Mouse (Mus musculus): ENCODE measurements around the gene Hist2h3c2. TPM values are rescaled to one million over a fixed set of nuclear protein-coding genes. Genes with fewer than 3 reads are reported as not detected.
A peak's percentile ranks its signal among the peaks of the same experiment; 100 is the strongest.
"Not testable (repeated sequence)": the region's sequence is repeated elsewhere in the genome, so short reads cannot be mapped to it uniquely, and the experiment has no call there.

The Hist2h3c2 gene
- polyA plus RNA-seq (2015; fragmentation: Nextera tagmentation; extraction: Ambion mirVana) = 6.7 and 8.0 TPM in 2 replicates

GRCm38 (mm10) chr3:96238954-96239793, at the start of gene Hist2h3c2:
TSS of gene Hist2h3c2 (minus strand) at chr3:96239127.
- H3K9me3 ChIP-seq, H3K27me3 ChIP-seq, H3K36me3 ChIP-seq: not testable (repeated sequence)
- Histone ChIP-seq H3K27ac (replicated peaks) (peak within 1 kb of the TSS; percentile 66), H3K4me1 (peaks cover 27% of the 10 kb centered on the region), H3K4me2 (replicated peaks) (peak within 1 kb of the TSS; percentile 47), H3K9ac (replicated peaks) (peak within 1 kb of the TSS; percentile 49), H3K4me3 (peak within 1 kb of the TSS; percentile 39)
- WGBS = 1% methylated on average over 24 of the region's 68 CpGs
- peak; percentile 89 for ATAC-seq (replicated peaks)

- WGBS = 93% methylated on average over 11 of the region's 11 CpGs
- ATAC-seq (replicated peaks) = not testable (repeated sequence)
Observed at GRCm38 (mm10) chr3:96287334-96287733, 48.4 kb upstream of the Hist2h3c2 start.

GRCm38 (mm10) chr3:96284457-96284856, 45.5 kb upstream of the Hist2h3c2 start:
- 23% methylated on average over 4 of the region's 4 CpGs for WGBS
- ATAC-seq (replicated peaks) = no peak
- H3K27me3 ChIP-seq = peaks cover 18% of the 10 kb centered on the region; the same call in 1 of the 2 replicates

More at GRCm38 (mm10) chr3:96287334-96287733, 48.4 kb upstream of the Hist2h3c2 start:
- not testable (repeated sequence) for H3K4me3 ChIP-seq; H3K4me1 ChIP-seq; H3K4me2 ChIP-seq (replicated peaks); H3K36me3 ChIP-seq; H3K9ac ChIP-seq (replicated peaks); H3K27ac ChIP-seq (replicated peaks); H3K9me3 ChIP-seq
- peaks cover 15% of the 10 kb centered on the region; the same call in 1 of the 2 replicates for H3K27me3 ChIP-seq

GRCm38 (mm10) chr3:96280660-96281059, 41.7 kb upstream of the Hist2h3c2 start:
- no peak for ATAC-seq (replicated peaks)
- H3K9ac ChIP-seq (replicated peaks) = no peak overlapping the region
- H3K4me1 ChIP-seq = peaks cover 8% of the 10 kb centered on the region
- no peak overlapping the region for H3K4me3 ChIP-seq
- H3K27ac ChIP-seq (replicated peaks) = no peak overlapping the region
- no peaks in the 10 kb centered on the region for H3K36me3 ChIP-seq
- WGBS = 59% methylated on average over 6 of the region's 6 CpGs
- peaks cover 18% of the 10 kb centered on the region; the same call in 1 of the 2 replicates for H3K27me3 ChIP-seq
- no peaks in the 10 kb centered on the region for H3K9me3 ChIP-seq
- H3K4me2 ChIP-seq (replicated peaks) = no peak overlapping the region

More at GRCm38 (mm10) chr3:96284457-96284856, 45.5 kb upstream of the Hist2h3c2 start:
- H3K36me3 ChIP-seq = no peaks in the 10 kb centered on the region
- no peak overlapping the region for H3K4me2 ChIP-seq (replicated peaks)
- no peaks in the 10 kb centered on the region for H3K4me1 ChIP-seq
- no peak overlapping the region for H3K9ac ChIP-seq (replicated peaks)
- H3K4me3 ChIP-seq = no peak overlapping the region
- no peak overlapping the region for H3K27ac ChIP-seq (replicated peaks)
- no peaks in the 10 kb centered on the region for H3K9me3 ChIP-seq

GRCm38 (mm10) chr3:96277800-96278624, 39.1 kb upstream of the Hist2h3c2 start:
- Histone ChIP-seq H3K9me3 (no peaks in the 10 kb centered on the region), H3K4me2 (replicated peaks) (peak overlapping the region; percentile 58), H3K4me1 (peaks cover 8% of the 10 kb centered on the region), H3K9ac (replicated peaks) (peak overlapping the region; percentile 58), H3K27ac (replicated peaks) (peak overlapping the region; percentile 94), H3K27me3 (0 out of 2 replicates have a peak, but pooled peaks cover 3% of the 10 kb centered on the region), H3K36me3 (no peaks in the 10 kb centered on the region), H3K4me3 (peak overlapping the region; percentile 53)
- under 1% methylated on average over 49 of the region's 49 CpGs for whole genome bisulfite sequencing
- ATAC-seq (replicated peaks) = peak; percentile 98

GRCm38 (mm10) chr3:96277428-96277799, 38.5 kb upstream of the Hist2h3c2 start:
- H3K4me2 ChIP-seq (replicated peaks) = peak overlapping the region; percentile 58
- H3K4me1 ChIP-seq = peaks cover 8% of the 10 kb centered on the region
- peak overlapping the region; percentile 53 for H3K4me3 ChIP-seq
- no peak for ATAC-seq (replicated peaks)
- H3K9me3 ChIP-seq = no peaks in the 10 kb centered on the region
- no peaks in the 10 kb centered on the region for H3K36me3 ChIP-seq
- H3K9ac ChIP-seq (replicated peaks) = peak overlapping the region; percentile 58
- WGBS = 14% methylated on average over 8 of the region's 8 CpGs
- peak overlapping the region; percentile 94; the same call in 1 of the 2 replicates for H3K27ac ChIP-seq (replicated peaks)
- 0 out of 2 replicates have a peak, but pooled peaks cover 3% of the 10 kb centered on the region for H3K27me3 ChIP-seq

GRCm38 (mm10) chr3:96273591-96274465, 34.9 kb upstream of the Hist2h3c2 start:
- H3K4me1 ChIP-seq = peaks cover 17% of the 10 kb centered on the region
- H3K4me3 ChIP-seq = no peak overlapping the region
- no peaks in the 10 kb centered on the region for H3K36me3 ChIP-seq
- H3K27ac ChIP-seq (replicated peaks) = no peak overlapping the region
- no peak for ATAC-seq (replicated peaks)
- H3K9me3 ChIP-seq = no peaks in the 10 kb centered on the region
- no peak overlapping the region for H3K4me2 ChIP-seq (replicated peaks)
- WGBS = 91% methylated on average over 17 of the region's 17 CpGs
- no peak overlapping the region for H3K9ac ChIP-seq (replicated peaks)
- no peaks in the 10 kb centered on the region for H3K27me3 ChIP-seq

GRCm38 (mm10) chr3:96269511-96270474, 30.9 kb upstream of the Hist2h3c2 start, which contains the start of gene Hist2h2bb:
TSS of gene Hist2h2bb (plus strand) at chr3:96269752.
- ATAC-seq (replicated peaks) = peak; percentile 97
- peak within 1 kb of the TSS; percentile 57 for H3K9ac ChIP-seq (replicated peaks)
- under 1% methylated on average over 45 of the region's 45 CpGs for WGBS

GRCm38 (mm10) chr3:96268776-96269378, 29.9 kb upstream of the Hist2h3c2 start:
- 0% methylated on average over 13 of the region's 44 CpGs for WGBS
- not testable (repeated sequence) for H3K36me3 ChIP-seq

More at GRCm38 (mm10) chr3:96269511-96270474, 30.9 kb upstream of the Hist2h3c2 start, which contains the start of gene Hist2h2bb:
- peak within 1 kb of the TSS; percentile 49 for H3K4me3 ChIP-seq
- no peaks in the 10 kb centered on the region for H3K27me3 ChIP-seq
- H3K4me1 ChIP-seq = peaks cover 18% of the 10 kb centered on the region
- peak within 1 kb of the TSS; percentile 61 for H3K4me2 ChIP-seq (replicated peaks)
- H3K9me3 ChIP-seq = no peaks in the 10 kb centered on the region
- H3K27ac ChIP-seq (replicated peaks) = peak within 1 kb of the TSS; percentile 99
- H3K36me3 ChIP-seq = no peaks in the 10 kb centered on the region

More at GRCm38 (mm10) chr3:96268776-96269378, 29.9 kb upstream of the Hist2h3c2 start:
- H3K9ac ChIP-seq (replicated peaks) = peak overlapping the region; percentile 50
- H3K27me3 ChIP-seq, H3K9me3 ChIP-seq: not testable (repeated sequence)
- H3K4me2 ChIP-seq (replicated peaks) = peak overlapping the region; percentile 61
- peak overlapping the region; percentile 99 for H3K27ac ChIP-seq (replicated peaks)
- peak; percentile 53 for ATAC-seq (replicated peaks)
- peaks cover 26% of the 10 kb centered on the region for H3K4me1 ChIP-seq
- H3K4me3 ChIP-seq = peak overlapping the region; percentile 49
